Mouse (Mus musculus) neural tube, embryonic 12.5 days (tissue): ENCODE data around the gene Mepe. TPM values are rescaled to one million over a fixed set of nuclear protein-coding genes. Genes with fewer than 3 reads are reported as not detected.

ENCODE experiments used
- ATAC-seq: fragments of 200-750 bp; cut with Nextera tagmentation; 2 replicates; pipeline ENCODE4 v1.8.0; 2017; ENCODE audit warnings: low read depth, mild to moderate bottlenecking, moderate TSS enrichment, moderate library complexity; ENCODE audit not compliant: low FRiP score
- H3K27ac ChIP-seq: fragments of 300-500 bp; sonication (generic); 2 replicates; pipeline ENCODE4 v1.5.1; 2016
- H3K27me3 ChIP-seq: fragments of 300-500 bp; sonication (generic); replicated peaks from 2 replicates; pipeline ENCODE4 v1.6.1; 2016; ENCODE audit warnings: mild to moderate bottlenecking
- H3K36me3 ChIP-seq: fragments of 300-500 bp; sonication (generic); 2 replicates; pipeline ENCODE4 v1.6.1; 2016; ENCODE audit warnings: mild to moderate bottlenecking
- H3K4me1 ChIP-seq: fragments of 300-500 bp; sonication (generic); 2 replicates; pipeline ENCODE4 v1.6.1; 2016
- H3K4me2 ChIP-seq: fragments of 300-500 bp; sonication (generic); replicated peaks from 2 replicates; pipeline ENCODE4 v1.6.1; 2016; ENCODE audit warnings: mild to moderate bottlenecking
- H3K4me3 ChIP-seq: fragments of 300-500 bp; sonication (generic); 2 replicates; pipeline ENCODE4 v1.5.1; 2016
- H3K9ac ChIP-seq: fragments of 300-500 bp; sonication (generic); 2 replicates; pipeline ENCODE4 v1.6.1; 2016; ENCODE audit warnings: mild to moderate bottlenecking
- H3K9me3 ChIP-seq: fragments of 300-500 bp; sonication (generic); 2 replicates; pipeline ENCODE4 v1.6.1; 2016; ENCODE audit warnings: mild to moderate bottlenecking
- WGBS: fragments of 180-500 bp; shearing (Covaris S2); methylation state at CpG from one replicate; pipeline ENCODE4 v1.1.7; 2016; 5-methylcytosine and 5-hydroxymethylcytosine counted together
- polyA plus RNA-seq: library from polyadenylated mRNA; unstranded; fragments of >200 nt; fragmentation: Nextera tagmentation; extraction: Ambion mirVana; gene quantifications from 2 replicates; pipeline ENCODE4 v1.2.1, GENCODE M21; 2016

Gene Mepe
- polyA plus RNA-seq, 1 experiment from 2014 or later, result not detected

DNA sequence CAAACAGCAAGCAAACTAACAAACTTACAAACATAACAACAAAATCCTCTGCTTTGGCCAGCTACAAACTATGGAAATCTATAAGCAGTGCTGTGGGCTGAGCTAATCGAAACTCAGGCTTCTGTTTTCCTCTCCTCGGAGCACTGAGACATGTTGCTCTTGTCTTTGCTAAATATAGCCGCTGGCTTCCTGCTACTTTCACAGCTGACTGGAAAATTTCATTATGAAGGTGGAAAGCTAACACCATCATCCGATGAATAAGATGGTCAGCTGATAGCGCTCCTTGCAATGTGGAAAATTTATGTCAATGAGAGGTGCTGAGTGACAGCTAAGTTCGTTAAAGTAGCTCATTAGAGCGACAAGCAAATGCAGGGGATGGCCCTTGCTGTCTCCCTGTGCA lies 33.5 kb downstream of the Mepe start:
- Histone ChIP-seq H3K27ac (no peak overlapping the region), H3K27me3 (no peaks in the 10 kb centered on the region), H3K4me2 (no peak overlapping the region), H3K4me3 (no peak overlapping the region), H3K36me3 (no peaks in the 10 kb centered on the region), H3K4me1 (no peaks in the 10 kb centered on the region), H3K9me3 (no peaks in the 10 kb centered on the region), H3K9ac (no peak overlapping the region)
- ATAC-seq, result no peak
- WGBS, result 78% methylated on average over 7 of the region's 7 CpGs

DNA sequence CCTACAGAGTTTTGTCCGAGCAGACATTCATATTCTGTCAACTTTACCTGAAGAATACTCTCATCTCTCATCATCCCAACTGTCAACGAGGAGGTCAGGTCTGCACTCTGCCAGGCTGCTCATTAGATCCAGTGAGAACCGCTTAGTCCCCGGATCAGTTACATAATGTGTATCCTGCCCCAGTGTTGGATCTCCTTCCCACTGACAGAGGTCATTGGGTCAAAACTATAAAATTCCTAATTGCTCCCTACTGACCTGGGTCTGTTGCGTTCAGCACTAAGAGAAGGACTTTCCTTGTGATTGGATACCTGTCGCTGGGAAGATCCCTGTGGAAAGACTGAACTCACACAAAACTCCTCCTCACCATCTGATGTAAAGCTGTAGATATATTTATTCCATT lies 34.1 kb downstream of the Mepe start:
- Histone ChIP-seq H3K9ac (no peak overlapping the region), H3K27ac (no peak overlapping the region), H3K27me3 (no peaks in the 10 kb centered on the region), H3K36me3 (no peaks in the 10 kb centered on the region), H3K4me3 (no peak overlapping the region), H3K9me3 (no peaks in the 10 kb centered on the region), H3K4me2 (no peak overlapping the region), H3K4me1 (no peaks in the 10 kb centered on the region)
- no peak for ATAC-seq
- WGBS, result 30% methylated on average over 6 of the region's 6 CpGs

GRCm38 (mm10) chr5:104370580-104370979 lies 45.5 kb downstream of the Mepe start:
- H3K27me3 ChIP-seq, result no peaks in the 10 kb centered on the region
- no peak overlapping the region for H3K4me2 ChIP-seq
- H3K9me3 ChIP-seq, result no peaks in the 10 kb centered on the region
- H3K27ac ChIP-seq, result no peak overlapping the region
- no peak for ATAC-seq
- no peaks in the 10 kb centered on the region for H3K4me1 ChIP-seq
- H3K9ac ChIP-seq, result no peak overlapping the region
- no peaks in the 10 kb centered on the region for H3K36me3 ChIP-seq
- WGBS, result 87% methylated on average over 5 of the region's 5 CpGs
- H3K4me3 ChIP-seq, result no peak overlapping the region

DNA sequence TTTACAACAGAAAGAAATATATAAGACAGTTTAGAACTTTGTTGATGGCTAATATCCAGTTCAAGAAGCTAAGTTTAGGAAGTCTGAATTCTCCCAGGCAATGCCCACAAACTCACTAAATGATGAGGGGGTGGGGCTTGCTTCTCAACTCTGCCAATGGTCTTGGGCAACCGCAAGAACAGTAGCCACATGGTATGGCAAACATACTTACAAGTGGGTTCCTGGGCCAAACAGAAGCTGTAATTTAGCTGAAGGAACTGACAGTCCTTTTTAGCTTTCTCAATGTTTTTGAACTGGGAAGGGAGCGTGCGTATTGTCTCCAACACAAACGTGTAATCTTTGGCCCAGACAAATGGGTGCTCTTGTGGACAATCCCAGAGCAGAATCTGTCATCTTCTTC lies 46.2 kb downstream of the Mepe start:
- Histone ChIP-seq H3K4me1 (no peaks in the 10 kb centered on the region), H3K9ac (no peak overlapping the region), H3K27ac (no peak overlapping the region), H3K4me2 (no peak overlapping the region), H3K9me3 (no peaks in the 10 kb centered on the region), H3K4me3 (no peak overlapping the region), H3K36me3 (no peaks in the 10 kb centered on the region), H3K27me3 (no peaks in the 10 kb centered on the region)
- WGBS, result 88% methylated on average over 4 of the region's 4 CpGs
- no peak for ATAC-seq

DNA sequence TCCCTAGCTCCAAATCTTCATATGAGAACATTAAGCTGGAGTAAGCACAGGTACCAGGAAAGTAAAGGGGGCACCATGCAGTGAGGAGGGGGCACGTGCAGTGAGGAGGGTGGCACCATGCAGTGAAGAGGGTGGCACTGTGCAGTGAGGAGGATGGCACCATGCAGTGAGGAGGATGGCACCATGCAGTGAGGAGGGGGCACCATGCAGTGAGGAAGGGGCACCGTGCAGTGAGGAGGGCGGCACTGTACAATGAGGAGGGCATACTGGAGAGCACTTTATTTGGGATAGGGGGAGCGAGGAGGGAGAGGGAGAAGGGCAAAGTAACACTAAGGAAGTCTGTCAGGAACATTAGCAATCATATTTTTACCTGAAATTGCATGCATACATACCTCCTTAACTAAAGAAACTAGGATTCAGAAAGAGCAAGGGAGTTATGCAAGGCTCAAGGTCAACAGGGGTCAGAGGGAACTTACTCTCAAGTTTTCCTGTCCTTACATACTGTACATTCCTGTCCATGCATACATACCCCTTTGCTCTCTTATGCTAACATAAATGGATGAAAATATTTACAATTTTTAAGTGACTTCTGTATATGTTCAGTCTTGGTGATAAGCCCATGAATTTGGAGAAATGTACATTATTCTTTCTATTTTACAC lies 48.6 kb downstream of the Mepe start:
- no peaks in the 10 kb centered on the region for H3K27me3 ChIP-seq
- no peak overlapping the region for H3K9ac ChIP-seq
- H3K9me3 ChIP-seq, result no peaks in the 10 kb centered on the region
- no peak overlapping the region for H3K27ac ChIP-seq
- no peak overlapping the region for H3K4me2 ChIP-seq
- H3K36me3 ChIP-seq, result no peaks in the 10 kb centered on the region
- no peak overlapping the region for H3K4me3 ChIP-seq
- WGBS, result 81% methylated on average over 4 of the region's 4 CpGs
- no peaks in the 10 kb centered on the region for H3K4me1 ChIP-seq
- no peak for ATAC-seq

GRCm38 (mm10) chr5:104374308-104374660 lies 49.2 kb downstream of the Mepe start:
- Histone ChIP-seq H3K27ac (no peak overlapping the region), H3K9me3 (no peaks in the 10 kb centered on the region), H3K27me3 (no peaks in the 10 kb centered on the region), H3K36me3 (no peaks in the 10 kb centered on the region), H3K4me1 (no peaks in the 10 kb centered on the region), H3K9ac (no peak overlapping the region), H3K4me2 (no peak overlapping the region), H3K4me3 (no peak overlapping the region)
- 81% methylated on average over 6 of the region's 6 CpGs for WGBS
- ATAC-seq, result no peak

GRCm38 (mm10) chr5:104375132-104375531 lies 50.0 kb downstream of the Mepe start:
- WGBS, result 71% methylated on average over 2 of the region's 2 CpGs
- Histone ChIP-seq H3K36me3 (no peaks in the 10 kb centered on the region), H3K27me3 (no peaks in the 10 kb centered on the region), H3K4me2 (no peak overlapping the region), H3K9ac (no peak overlapping the region), H3K4me1 (no peaks in the 10 kb centered on the region), H3K9me3 (no peaks in the 10 kb centered on the region), H3K4me3 (no peak overlapping the region), H3K27ac (no peak overlapping the region)
- ATAC-seq, result no peak

DNA sequence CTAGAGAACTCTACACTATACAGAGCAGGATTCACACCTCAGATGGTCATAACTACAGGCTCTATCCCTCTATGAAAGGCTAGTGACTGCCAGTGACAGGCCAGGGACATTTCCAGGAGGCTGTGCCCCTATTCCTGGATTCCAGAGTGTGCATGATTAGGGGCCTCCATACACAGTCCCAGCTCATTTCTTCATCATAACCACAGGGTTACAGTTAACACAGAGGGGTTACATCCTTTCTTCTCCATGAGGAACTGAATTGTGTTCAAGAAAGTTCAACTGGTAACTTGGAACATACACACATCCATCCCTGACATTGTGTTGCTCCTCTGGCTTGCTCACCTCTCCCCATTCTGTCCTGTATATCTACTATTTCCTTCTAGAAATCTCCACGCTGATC lies 51.8 kb downstream of the Mepe start:
- Histone ChIP-seq H3K27ac (no peak overlapping the region), H3K4me2 (no peak overlapping the region), H3K4me3 (no peak overlapping the region), H3K9me3 (no peaks in the 10 kb centered on the region), H3K36me3 (no peaks in the 10 kb centered on the region), H3K4me1 (no peaks in the 10 kb centered on the region), H3K27me3 (no peaks in the 10 kb centered on the region), H3K9ac (no peak overlapping the region)
- 88% methylated on average over 1 of the region's 1 CpGs for WGBS
- ATAC-seq, result no peak

GRCm38 (mm10) chr5:104380574-104380973 lies 55.4 kb downstream of the Mepe start:
- no peak overlapping the region for H3K4me2 ChIP-seq
- no peaks in the 10 kb centered on the region for H3K36me3 ChIP-seq
- no peaks in the 10 kb centered on the region for H3K27me3 ChIP-seq
- H3K4me1 ChIP-seq, result no peaks in the 10 kb centered on the region
- H3K9ac ChIP-seq, result no peak overlapping the region
- ATAC-seq, result no peak
- H3K9me3 ChIP-seq, result no peaks in the 10 kb centered on the region
- H3K4me3 ChIP-seq, result no peak overlapping the region
- H3K27ac ChIP-seq, result no peak overlapping the region
- 92% methylated on average over 1 of the region's 1 CpGs for WGBS

DNA sequence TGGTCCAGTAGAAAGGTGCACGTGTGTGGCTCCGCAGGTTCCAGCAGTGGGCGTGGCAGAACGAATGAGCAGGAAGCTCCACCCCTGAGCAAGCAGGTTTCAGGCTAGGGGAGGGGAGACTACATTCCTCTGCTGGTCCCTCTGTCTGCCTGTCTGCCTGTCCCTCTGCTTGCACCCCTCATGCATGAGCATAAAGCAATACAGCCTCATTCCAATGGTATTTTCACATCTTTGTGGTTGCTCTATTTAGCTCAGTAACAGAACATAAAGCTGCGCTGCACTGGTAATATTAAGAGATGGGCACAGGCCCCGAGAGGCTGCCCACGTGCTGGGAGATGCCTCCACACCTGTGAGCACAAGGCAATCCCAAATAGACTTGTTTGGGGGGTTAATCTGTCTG lies 56.5 kb downstream of the Mepe start:
- Histone ChIP-seq H3K27ac (no peak overlapping the region), H3K9me3 (no peaks in the 10 kb centered on the region), H3K36me3 (no peaks in the 10 kb centered on the region), H3K4me3 (no peak overlapping the region), H3K9ac (no peak overlapping the region), H3K4me1 (no peaks in the 10 kb centered on the region), H3K4me2 (no peak overlapping the region), H3K27me3 (no peaks in the 10 kb centered on the region)
- WGBS, result 65% methylated on average over 4 of the region's 7 CpGs
- no peak for ATAC-seq

- Histone ChIP-seq H3K27me3 (no peaks in the 10 kb centered on the region), H3K9me3 (no peaks in the 10 kb centered on the region), H3K4me3 (no peak overlapping the region), H3K4me1 (no peaks in the 10 kb centered on the region), H3K4me2 (no peak overlapping the region), H3K27ac (no peak overlapping the region), H3K36me3 (no peaks in the 10 kb centered on the region), H3K9ac (no peak overlapping the region)
- ATAC-seq, result no peak
- 87% methylated on average over 7 of the region's 7 CpGs for WGBS
Observed at GRCm38 (mm10) chr5:104384540-104384939, 59.4 kb downstream of the Mepe start.

- Histone ChIP-seq H3K27me3 (no peaks in the 10 kb centered on the region), H3K27ac (no peak overlapping the region), H3K9ac (no peak overlapping the region), H3K4me1 (no peaks in the 10 kb centered on the region), H3K4me3 (no peak overlapping the region), H3K4me2 (no peak overlapping the region), H3K9me3 (no peaks in the 10 kb centered on the region), H3K36me3 (no peaks in the 10 kb centered on the region)
- ATAC-seq, result no peak
- WGBS, result 82% methylated on average over 16 of the region's 16 CpGs
Observed at GRCm38 (mm10) chr5:104385521-104385920, 60.4 kb downstream of the Mepe start.

- Histone ChIP-seq H3K9me3 (no peaks in the 10 kb centered on the region), H3K36me3 (no peaks in the 10 kb centered on the region), H3K27me3 (no peaks in the 10 kb centered on the region), H3K9ac (no peak overlapping the region), H3K4me2 (no peak overlapping the region), H3K27ac (no peak overlapping the region), H3K4me1 (no peaks in the 10 kb centered on the region), H3K4me3 (no peak overlapping the region)
- ATAC-seq, result no peak
- WGBS, result 84% methylated on average over 5 of the region's 5 CpGs
Observed at GRCm38 (mm10) chr5:104386908-104387307, 61.8 kb downstream of the Mepe start.
